Mouse (Mus musculus) left cerebral cortex, postnatal 25 days (tissue): ENCODE results near the gene Krtap4-7. TPM values are rescaled to one million over a fixed set of nuclear protein-coding genes. Genes with fewer than 3 reads are reported as not detected.
"Not testable (repeated sequence)": the region's sequence is repeated elsewhere in the genome, so short reads cannot be mapped to it uniquely, and the experiment has no call there.

Experiments
- DNase-seq, 2 experiments: peaks; one replicate each; pipeline ENCODE4 v3.0.0; 2022; ENCODE audit warnings: low spot score in 2 of 2, mixed read lengths in 1 of 2
- intact Hi-C: fragments of 180-260 bp; cut with DNase I; formaldehyde crosslinking; loops from one replicate; pipeline ENCODE4 v1.15.1; 2025
- total RNA-seq, 2 experiments: library from RNA; stranded (reverse); gene quantifications; 2 replicates each; pipeline ENCODE4 v1.2.3; 2021

The Krtap4-7 gene
- total RNA-seq, 2 experiments from 2014 or later, result not detected

GRCm38 (mm10) chr11:99610089-99610488 is 33.8 kb downstream of the Krtap4-7 start, which contains the start of gene Gm11937:
TSS of gene Gm11937 (minus strand) at chr11:99610189.
- intact Hi-C loops, DNase-seq: not testable (repeated sequence)

GRCm38 (mm10) chr11:99609126-99609525 is 34.8 kb downstream of the Krtap4-7 start:
- DNase-seq, result peak; percentile 59 to 85
- intact Hi-C loops, result no loop called here

GRCm38 (mm10) chr11:99603208-99603607 is 40.7 kb downstream of the Krtap4-7 start, which contains the start of gene Gm11938:
TSS of gene Gm11938 (minus strand) at chr11:99603308.
- intact Hi-C loops, DNase-seq: not testable (repeated sequence)

GRCm38 (mm10) chr11:99597742-99598141 is 46.1 kb downstream of the Krtap4-7 start, which contains the start of gene Krtap9-3:
TSS of gene Krtap9-3 (minus strand) at chr11:99598105.
- DNase-seq, intact Hi-C loops: not testable (repeated sequence)

Other genes starting within 250 kb of the Krtap4-7 start
- gene Krt12, start 221.8 kb downstream of the Krtap4-7 start, total RNA-seq, result 10 to 100 TPM; 10.3 TPM
- not detected for gene Krt20, start 205.9 kb downstream of the Krtap4-7 start, total RNA-seq
- not detected for gene Krt23, start 151.0 kb downstream of the Krtap4-7 start, total RNA-seq
- gene Krt39, start 122.8 kb downstream of the Krtap4-7 start, total RNA-seq, result not detected
- gene Krt40, start 100.9 kb downstream of the Krtap4-7 start, total RNA-seq, result not detected
- not detected for gene Krtap3-3, start 93.2 kb downstream of the Krtap4-7 start, total RNA-seq
- gene Krtap3-2, start 87.2 kb downstream of the Krtap4-7 start, total RNA-seq, result not detected
- gene Gm11939, start 84.6 kb downstream of the Krtap4-7 start, total RNA-seq, result not detected
- not detected for gene Krtap3-1, start 77.5 kb downstream of the Krtap4-7 start, total RNA-seq
- gene Krtap1-5, start 63.1 kb downstream of the Krtap4-7 start, total RNA-seq, result not detected
- not detected for gene Krtap1-4, start 60.4 kb downstream of the Krtap4-7 start, total RNA-seq
- not detected for gene Krtap1-3, start 52.8 kb downstream of the Krtap4-7 start, total RNA-seq
- gene Krtap9-3, start 46.0 kb downstream of the Krtap4-7 start, total RNA-seq, result not detected
- gene Gm11938, start 40.8 kb downstream of the Krtap4-7 start, total RNA-seq, result not detected
- not detected for gene Gm11937, start 33.9 kb downstream of the Krtap4-7 start, total RNA-seq
- not detected for gene Krtap2-4, start 29.2 kb downstream of the Krtap4-7 start, total RNA-seq
- gene Gm11562, start 23.7 kb downstream of the Krtap4-7 start, total RNA-seq, result not detected
- not detected for gene Krtap4-1, start 15.9 kb downstream of the Krtap4-7 start, total RNA-seq
- not detected for gene Krtap4-2, start 9.0 kb downstream of the Krtap4-7 start, total RNA-seq
- not detected for gene Gm11555, start 6.1 kb upstream of the Krtap4-7 start, total RNA-seq
- gene Gm11563, start 14.9 kb upstream of the Krtap4-7 start, total RNA-seq, result not detected
- gene Krtap4-6, start 21.9 kb upstream of the Krtap4-7 start, total RNA-seq, result not detected
- not detected for gene Gm14190, start 46.7 kb upstream of the Krtap4-7 start, total RNA-seq
- gene Gm14180, start 90.2 kb upstream of the Krtap4-7 start, total RNA-seq, result not detected
- gene Gm11595, start 128.8 kb upstream of the Krtap4-7 start, total RNA-seq, result not detected
- gene Krtap4-8, start 136.6 kb upstream of the Krtap4-7 start, total RNA-seq, result not detected
- gene Krtap4-9, start 141.1 kb upstream of the Krtap4-7 start, total RNA-seq, result not detected
- not detected for gene Gm11596, start 149.4 kb upstream of the Krtap4-7 start, total RNA-seq
- gene Gm11569, start 154.8 kb upstream of the Krtap4-7 start, total RNA-seq, result not detected
- gene Gm11554, start 160.4 kb upstream of the Krtap4-7 start, total RNA-seq, result not detected
- gene Krtap4-13, start 165.8 kb upstream of the Krtap4-7 start, total RNA-seq, result not detected
- not detected for gene Gm11564, start 171.6 kb upstream of the Krtap4-7 start, total RNA-seq
- not detected for gene 2300003K06Rik, start 194.0 kb upstream of the Krtap4-7 start, total RNA-seq
- not detected for gene Krtap4-16, start 207.5 kb upstream of the Krtap4-7 start, total RNA-seq
- not detected for gene Gm11568, start 213.8 kb upstream of the Krtap4-7 start, total RNA-seq
- not detected for gene Gm11559, start 220.4 kb upstream of the Krtap4-7 start, total RNA-seq
- gene Krtap9-1, start 229.3 kb upstream of the Krtap4-7 start, total RNA-seq, result not detected
- not detected for gene Gm11567, start 235.1 kb upstream of the Krtap4-7 start, total RNA-seq